Mouse (Mus musculus): ENCODE measurements around the gene Srsf1. TPM values are rescaled to one million over a fixed set of nuclear protein-coding genes. Genes with fewer than 3 reads are reported as not detected.

The Srsf1 gene
- polyA plus RNA-seq, 1 experiment from 2014 or later, result 446 TPM

DNA sequence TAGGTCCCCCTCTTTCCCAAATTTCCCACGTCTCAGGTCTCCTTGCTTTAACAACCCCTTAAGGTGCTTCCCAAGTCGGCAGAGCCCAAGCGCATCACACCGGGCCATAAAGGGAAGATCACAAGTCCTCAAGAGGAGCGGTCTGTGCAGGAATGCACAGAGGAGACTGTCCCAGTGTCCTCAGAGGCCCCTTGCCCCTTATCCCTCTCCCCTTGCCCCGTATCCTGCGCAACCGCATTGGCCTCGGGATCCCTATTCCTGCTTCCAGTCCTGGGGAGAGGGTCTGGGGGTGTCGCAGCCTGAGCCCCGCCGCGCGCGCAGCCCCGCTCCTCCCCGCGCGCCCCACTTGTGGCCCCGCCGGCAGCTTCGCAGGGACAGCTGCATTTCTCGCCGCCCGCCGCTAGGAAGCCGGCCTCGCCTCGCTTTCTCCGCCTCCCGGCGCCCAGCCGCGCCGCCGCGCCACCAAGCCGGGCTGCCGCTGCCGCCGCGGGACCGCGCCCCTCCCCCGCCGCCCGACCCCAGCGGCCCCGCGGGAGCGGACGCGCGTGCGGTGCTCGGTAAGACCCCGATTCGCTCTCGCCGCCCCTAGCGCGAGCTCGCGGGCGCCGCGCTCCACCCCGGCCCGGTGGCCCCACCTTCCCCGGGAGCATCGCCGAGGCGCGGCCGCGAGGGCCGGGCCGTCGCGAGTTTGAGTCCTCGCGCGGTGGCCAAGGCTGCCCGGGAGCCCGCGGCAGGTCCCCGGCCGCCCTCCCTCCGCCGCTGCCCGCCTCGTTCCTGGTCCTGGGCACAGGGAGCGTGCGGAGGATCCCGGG lies 51.8 kb downstream of the Srsf1 start:
- no peaks in the 10 kb centered on the region for H3K36me3 ChIP-seq (ENCODE audit: insufficient read depth)
- peak; percentile 36 for TF ChIP-seq CTCF (IDR thresholded peaks at IDR 0.05; ENCODE audit: low read depth)
- peaks cover 26% of the 10 kb centered on the region for H3K4me1 ChIP-seq (ENCODE audit: insufficient read depth)
- peak overlapping the region; percentile 93 for H3K9ac ChIP-seq
- peak overlapping the region; percentile 80 for H3K4me3 ChIP-seq (ENCODE audit: low read depth, low read length)
- no peaks in the 10 kb centered on the region for H3K9me3 ChIP-seq (ENCODE audit: low read depth, low read length)
- peak; percentile 88 for DNase-seq
- peak overlapping the region; percentile 92 for H3K27ac ChIP-seq (ENCODE audit: low read depth)
- WGBS, result under 1% methylated on average over 95 of the region's 95 CpGs
- peak overlapping the region; percentile 80 for H3K4me2 ChIP-seq
- no peaks in the 10 kb centered on the region for H3K27me3 ChIP-seq (ENCODE audit: insufficient read depth, low read length)
- ATAC-seq (ENCODE audit: insufficient read depth), result peak; percentile 71

GRCm38 (mm10) chr11:88099599-88100023 lies 52.4 kb downstream of the Srsf1 start:
- peak; percentile 79 for DNase-seq
- ATAC-seq (ENCODE audit: insufficient read depth), result peak; percentile 39
- Histone ChIP-seq H3K36me3 (ENCODE audit: insufficient read depth) (no peaks in the 10 kb centered on the region), H3K9ac (peak overlapping the region; percentile 93), H3K9me3 (ENCODE audit: low read depth, low read length) (no peaks in the 10 kb centered on the region), H3K27me3 (ENCODE audit: insufficient read depth, low read length) (no peaks in the 10 kb centered on the region), H3K27ac (ENCODE audit: low read depth) (peak overlapping the region; percentile 92), H3K4me2 (peak overlapping the region; percentile 80), H3K4me3 (ENCODE audit: low read depth, low read length) (peak overlapping the region; percentile 80), H3K4me1 (ENCODE audit: insufficient read depth) (peaks cover 26% of the 10 kb centered on the region)
- WGBS, result under 1% methylated on average over 37 of the region's 38 CpGs
- no peak for TF ChIP-seq CTCF (IDR thresholded peaks at IDR 0.05; ENCODE audit: low read depth)

GRCm38 (mm10) chr11:88100170-88100569 lies 53.0 kb downstream of the Srsf1 start:
- DNase-seq (no peak), ATAC-seq (ENCODE audit: insufficient read depth) (no peak)
- Histone ChIP-seq H3K4me2 (peak overlapping the region; percentile 80), H3K36me3 (ENCODE audit: insufficient read depth) (no peaks in the 10 kb centered on the region), H3K4me3 (ENCODE audit: low read depth, low read length) (peak overlapping the region; percentile 80), H3K4me1 (ENCODE audit: insufficient read depth) (peaks cover 26% of the 10 kb centered on the region), H3K9me3 (ENCODE audit: low read depth, low read length) (no peaks in the 10 kb centered on the region), H3K27ac (ENCODE audit: low read depth) (no peak overlapping the region), H3K9ac (peak overlapping the region; percentile 93), H3K27me3 (ENCODE audit: insufficient read depth, low read length) (no peaks in the 10 kb centered on the region)
- 32% methylated on average over 4 of the region's 4 CpGs for WGBS
- TF ChIP-seq CTCF (IDR thresholded peaks at IDR 0.05; ENCODE audit: low read depth), result no peak

Other genes starting within 250 kb of the Srsf1 start
- gene Lpo, start 219.1 kb upstream of the Srsf1 start, polyA plus RNA-seq (2014; fragmentation: Nextera tagmentation; extraction: Ambion mirVana), result 0.05 TPM in 1 of 2 replicates, not detected in the other
- gene Mks1, start 194.2 kb upstream of the Srsf1 start, polyA plus RNA-seq (2014; fragmentation: Nextera tagmentation; extraction: Ambion mirVana), result 11.3 and 14.3 TPM in 2 replicates
- not detected in 2 replicates for gene Epx, start 171.8 kb upstream of the Srsf1 start, polyA plus RNA-seq (2014; fragmentation: Nextera tagmentation; extraction: Ambion mirVana)
- not detected in 2 replicates for gene Olfr462, start 155.1 kb upstream of the Srsf1 start, polyA plus RNA-seq (2014; fragmentation: Nextera tagmentation; extraction: Ambion mirVana)
- not detected in 2 replicates for gene Olfr463, start 150.0 kb upstream of the Srsf1 start, polyA plus RNA-seq (2014; fragmentation: Nextera tagmentation; extraction: Ambion mirVana)
- not detected in 2 replicates for gene Olfr464, start 126.4 kb upstream of the Srsf1 start, polyA plus RNA-seq (2014; fragmentation: Nextera tagmentation; extraction: Ambion mirVana)
- 19.7 and 19.9 TPM in 2 replicates for gene Dynll2, start 59.8 kb upstream of the Srsf1 start, polyA plus RNA-seq (2014; fragmentation: Nextera tagmentation; extraction: Ambion mirVana)
- gene Vezf1, start 20.9 kb downstream of the Srsf1 start, polyA plus RNA-seq (2014; fragmentation: Nextera tagmentation; extraction: Ambion mirVana), result 44.5 and 46.8 TPM in 2 replicates
- gene Cuedc1, start 50.7 kb downstream of the Srsf1 start, polyA plus RNA-seq (2014; fragmentation: Nextera tagmentation; extraction: Ambion mirVana), result 14.1 and 16.8 TPM in 2 replicates
- 55.1 and 57.6 TPM in 2 replicates for gene Mrps23, start 157.0 kb downstream of the Srsf1 start, polyA plus RNA-seq (2014; fragmentation: Nextera tagmentation; extraction: Ambion mirVana)
- not detected in 2 replicates for gene Ccdc182, start 246.7 kb downstream of the Srsf1 start, polyA plus RNA-seq (2014; fragmentation: Nextera tagmentation; extraction: Ambion mirVana)

Measured in lung, embryonic 14.5 days (tissue).